Mouse (Mus musculus): Measurements from ENCODE around the gene Hspb2. TPM values are rescaled to one million over a fixed set of nuclear protein-coding genes. Genes with fewer than 3 reads are reported as not detected.

The Hspb2 gene
- polyA plus RNA-seq, 1 experiment from 2014 or later, result 30.8 TPM

GRCm38 (mm10) chr9:50752784-50753615 is 846 bp upstream of the Hspb2 start:
- Histone ChIP-seq H3K9ac (replicated peaks; ENCODE audit: low read depth) (peak overlapping the region; percentile 48), H3K4me2 (replicated peaks; ENCODE audit: low read depth, low read length) (peak overlapping the region; percentile 53), H3K4me1 (ENCODE audit: insufficient read depth, low read depth, low read length) (peaks cover 10% of the 10 kb centered on the region; the same call in 1 of the 2 replicates), H3K27ac (ENCODE audit: low read length) (peak overlapping the region; percentile 91), H3K27me3 (replicated peaks; ENCODE audit: insufficient read depth, low read length) (no peaks in the 10 kb centered on the region), H3K4me3 (ENCODE audit: low read depth, low read length) (peak overlapping the region; percentile 29), H3K9me3 (ENCODE audit: low read length) (no peaks in the 10 kb centered on the region), H3K36me3 (ENCODE audit: insufficient read depth, low read length) (no peaks in the 10 kb centered on the region)
- ATAC-seq (peak; percentile 94), DNase-seq (ENCODE audit: low spot score) (peak; percentile 96)
- 38% methylated on average over 17 of the region's 17 CpGs for WGBS
- TF ChIP-seq EP300 (IDR thresholded peaks at IDR 0.05) (peak; percentile 66), CTCF (IDR thresholded peaks at IDR 0.05) (no peak)

- Histone ChIP-seq H3K27me3 (replicated peaks; ENCODE audit: insufficient read depth, low read length) (no peaks in the 10 kb centered on the region), H3K9me3 (ENCODE audit: low read length) (no peaks in the 10 kb centered on the region), H3K36me3 (ENCODE audit: insufficient read depth, low read length) (no peaks in the 10 kb centered on the region), H3K27ac (ENCODE audit: low read length) (peak within 1 kb of the TSS; percentile 91), H3K4me2 (replicated peaks; ENCODE audit: low read depth, low read length) (peak within 1 kb of the TSS; percentile 53), H3K4me3 (ENCODE audit: low read depth, low read length) (peak within 1 kb of the TSS; percentile 21), H3K9ac (replicated peaks; ENCODE audit: low read depth) (peak within 1 kb of the TSS; percentile 48; the same call in 1 of the 2 replicates), H3K4me1 (ENCODE audit: insufficient read depth, low read depth, low read length) (peaks cover 10% of the 10 kb centered on the region; the same call in 1 of the 2 replicates)
- DNase-seq (ENCODE audit: low spot score) (no peak), ATAC-seq (no peak)
- 57% methylated on average over 22 of the region's 22 CpGs for WGBS
- TF ChIP-seq EP300 (IDR thresholded peaks at IDR 0.05) (no peak), CTCF (IDR thresholded peaks at IDR 0.05) (no peak)
Measured at GRCm38 (mm10) chr9:50751323-50751722, 831 bp downstream of the Hspb2 start, which contains the start of gene Cryab. Gene Cryab (plus strand): TSS chr9:50751325.

DNA sequence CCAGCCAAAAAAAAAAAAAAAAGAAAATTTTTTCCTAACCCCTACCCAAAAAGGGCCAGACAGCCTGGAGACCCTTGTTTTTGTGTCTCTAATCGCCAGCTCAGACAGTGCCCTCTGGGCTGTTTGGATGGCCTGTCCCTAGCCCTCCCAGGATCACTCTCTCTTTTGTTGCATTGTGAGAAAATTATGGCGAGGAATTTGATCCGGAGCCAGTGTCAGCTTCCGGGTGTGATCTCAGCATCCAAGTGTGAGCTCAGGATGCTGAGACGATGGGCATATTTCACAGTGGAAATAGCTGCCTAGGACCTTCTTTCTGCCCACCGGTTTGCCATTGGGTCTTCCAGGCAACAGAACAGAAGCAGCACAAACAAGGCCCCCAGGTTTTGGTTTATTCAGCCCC is 1.4 kb downstream of the Hspb2 start:
- no peaks in the 10 kb centered on the region for H3K27me3 ChIP-seq (replicated peaks; ENCODE audit: insufficient read depth, low read length)
- H3K4me1 ChIP-seq (ENCODE audit: insufficient read depth, low read depth, low read length), result peaks cover 10% of the 10 kb centered on the region; the same call in 1 of the 2 replicates
- H3K36me3 ChIP-seq (ENCODE audit: insufficient read depth, low read length), result no peaks in the 10 kb centered on the region
- DNase-seq (ENCODE audit: low spot score), result no peak
- H3K27ac ChIP-seq (ENCODE audit: low read length), result no peak overlapping the region
- WGBS, result 68% methylated on average over 6 of the region's 6 CpGs
- TF ChIP-seq EP300 (IDR thresholded peaks at IDR 0.05) (no peak), CTCF (IDR thresholded peaks at IDR 0.05) (no peak)
- H3K9ac ChIP-seq (replicated peaks; ENCODE audit: low read depth), result peak overlapping the region; percentile 48; the same call in 1 of the 2 replicates
- peak overlapping the region; percentile 53; the same call in 1 of the 2 replicates for H3K4me2 ChIP-seq (replicated peaks; ENCODE audit: low read depth, low read length)
- no peak overlapping the region for H3K4me3 ChIP-seq (ENCODE audit: low read depth, low read length)
- ATAC-seq, result no peak
- no peaks in the 10 kb centered on the region for H3K9me3 ChIP-seq (ENCODE audit: low read length)

GRCm38 (mm10) chr9:50746214-50746677 is 5.9 kb downstream of the Hspb2 start, which contains the start of gene 2310030G06Rik:
Gene 2310030G06Rik (minus strand): TSS chr9:50746536.
- TF ChIP-seq EP300 (IDR thresholded peaks at IDR 0.05), result no peak; the same call in 1 of the 2 replicates
- TF ChIP-seq CTCF (IDR thresholded peaks at IDR 0.05), result peak; percentile 59
- 3% methylated on average over 19 of the region's 19 CpGs for WGBS
- DNase-seq (ENCODE audit: low spot score) (peak; percentile 87), ATAC-seq (peak; percentile 80)
- no peaks in the 10 kb centered on the region for H3K27me3 ChIP-seq (replicated peaks; ENCODE audit: insufficient read depth, low read length)
- no peaks in the 10 kb centered on the region for H3K9me3 ChIP-seq (ENCODE audit: low read length)
- peak within 1 kb of the TSS; percentile 96 for H3K27ac ChIP-seq (ENCODE audit: low read length)
- H3K4me3 ChIP-seq (ENCODE audit: low read depth, low read length), result peak within 1 kb of the TSS; percentile 49
- H3K9ac ChIP-seq (replicated peaks; ENCODE audit: low read depth), result peak within 1 kb of the TSS; percentile 63
- H3K4me1 ChIP-seq (ENCODE audit: insufficient read depth, low read depth, low read length), result peaks cover 6% of the 10 kb centered on the region; the same call in 1 of the 2 replicates
- no peaks in the 10 kb centered on the region for H3K36me3 ChIP-seq (ENCODE audit: insufficient read depth, low read length)
- H3K4me2 ChIP-seq (replicated peaks; ENCODE audit: low read depth, low read length), result peak within 1 kb of the TSS; percentile 74

DNA sequence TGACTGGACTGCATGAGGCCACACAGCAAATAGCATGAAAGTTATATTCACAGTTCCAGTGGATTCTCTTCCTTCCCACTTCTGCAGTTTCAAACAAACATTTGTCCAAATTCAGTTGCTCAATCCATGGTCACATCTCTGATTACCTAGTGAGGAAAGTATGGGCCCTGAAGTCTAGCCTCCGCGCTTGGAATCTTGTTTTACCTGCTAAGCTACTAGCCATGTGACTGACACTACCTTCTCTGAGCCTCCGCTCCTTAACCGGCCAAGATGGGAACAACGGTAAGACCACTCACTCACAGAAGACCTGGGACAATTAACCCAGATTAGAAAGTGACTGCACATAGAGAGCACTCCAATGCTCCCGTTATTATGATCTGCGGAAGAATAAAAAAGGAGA is 6.3 kb downstream of the Hspb2 start:
- peak; percentile 86 for DNase-seq (ENCODE audit: low spot score)
- peak overlapping the region; percentile 96 for H3K27ac ChIP-seq (ENCODE audit: low read length)
- 20% methylated on average over 7 of the region's 7 CpGs for WGBS
- ATAC-seq, result peak; percentile 88
- no peaks in the 10 kb centered on the region for H3K27me3 ChIP-seq (replicated peaks; ENCODE audit: insufficient read depth, low read length)
- H3K9me3 ChIP-seq (ENCODE audit: low read length), result no peaks in the 10 kb centered on the region
- TF ChIP-seq EP300 (IDR thresholded peaks at IDR 0.05) (peak; percentile 68), CTCF (IDR thresholded peaks at IDR 0.05) (no peak)
- H3K4me3 ChIP-seq (ENCODE audit: low read depth, low read length), result peak overlapping the region; percentile 49
- H3K4me1 ChIP-seq (ENCODE audit: insufficient read depth, low read depth, low read length), result 0 out of 2 replicates have a peak, but pooled peaks cover 2% of the 10 kb centered on the region
- peak overlapping the region; percentile 74 for H3K4me2 ChIP-seq (replicated peaks; ENCODE audit: low read depth, low read length)
- H3K36me3 ChIP-seq (ENCODE audit: insufficient read depth, low read length), result no peaks in the 10 kb centered on the region
- H3K9ac ChIP-seq (replicated peaks; ENCODE audit: low read depth), result peak overlapping the region; percentile 63

DNA sequence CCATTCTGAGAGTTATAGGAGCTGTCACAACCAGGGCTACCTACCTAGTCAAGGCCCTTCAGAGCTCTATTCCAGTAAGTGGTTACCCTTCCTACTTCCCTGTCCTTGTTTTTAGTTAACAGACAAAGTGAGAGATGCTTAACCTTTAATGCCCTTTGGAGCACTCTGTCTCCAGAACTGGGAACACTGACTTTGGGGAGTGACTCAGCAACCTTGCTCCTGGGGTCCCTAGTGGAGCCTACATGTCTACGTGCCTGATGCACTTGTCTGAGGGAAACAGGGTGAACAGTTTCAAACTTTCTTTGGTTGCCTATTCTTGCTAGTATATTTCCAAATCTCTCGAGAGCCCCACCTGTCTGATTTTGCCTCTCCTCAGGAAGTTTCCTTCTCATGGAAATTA is 9.4 kb downstream of the Hspb2 start:
- no peak for TF ChIP-seq EP300 (IDR thresholded peaks at IDR 0.05)
- TF ChIP-seq CTCF (IDR thresholded peaks at IDR 0.05), result no peak
- Histone ChIP-seq H3K4me1 (ENCODE audit: insufficient read depth, low read depth, low read length) (no peaks in the 10 kb centered on the region), H3K9ac (replicated peaks; ENCODE audit: low read depth) (no peak overlapping the region), H3K36me3 (ENCODE audit: insufficient read depth, low read length) (no peaks in the 10 kb centered on the region), H3K27me3 (replicated peaks; ENCODE audit: insufficient read depth, low read length) (no peaks in the 10 kb centered on the region), H3K9me3 (ENCODE audit: low read length) (no peaks in the 10 kb centered on the region), H3K4me2 (replicated peaks; ENCODE audit: low read depth, low read length) (no peak overlapping the region), H3K27ac (ENCODE audit: low read length) (0 out of 2 replicates have a peak overlapping the region, but pooled peaks have one; percentile 1), H3K4me3 (ENCODE audit: low read depth, low read length) (no peak overlapping the region)
- no peak for ATAC-seq
- WGBS, result 46% methylated on average over 2 of the region's 2 CpGs
- DNase-seq (ENCODE audit: low spot score), result no peak

Measured in lung, postnatal 0 days (tissue).